Mouse (Mus musculus) cerebellum, postnatal 14 days (tissue): ENCODE measurements around the gene Cort.
"Not testable (repeated sequence)": the region's sequence is repeated elsewhere in the genome, so short reads cannot be mapped to it uniquely, and the experiment has no call there.

Experiments used
- DNase-seq, 2 experiments: peaks; one replicate each; pipeline ENCODE4 v3.0.0; 2021; ENCODE audit warnings: mixed read lengths in 2 of 2

Gene Cort

GRCm38 (mm10) chr4:149145151-149145550, 18.6 kb upstream of the Cort start:
- no peak for DNase-seq

GRCm38 (mm10) chr4:149144459-149144858, 17.9 kb upstream of the Cort start:
- DNase-seq, result peak; percentile 87 to 88

- no peak for DNase-seq
Measured at GRCm38 (mm10) chr4:149143594-149143993, 17.0 kb upstream of the Cort start.

GRCm38 (mm10) chr4:149138515-149138914, 12.0 kb upstream of the Cort start:
- DNase-seq, result no peak

GRCm38 (mm10) chr4:149136982-149137770, 10.6 kb upstream of the Cort start, which contains the start of gene Cenps:
Gene Cenps (minus strand): TSS chr4:149137629.
- DNase-seq, result peak; percentile 95 to 97

- DNase-seq, result peak; percentile 20 to 42
Measured at GRCm38 (mm10) chr4:149136116-149136850, 9.7 kb upstream of the Cort start.

GRCm38 (mm10) chr4:149133395-149133794, 6.8 kb upstream of the Cort start:
- no peak for DNase-seq

GRCm38 (mm10) chr4:149131789-149132565, 5.4 kb upstream of the Cort start:
- no peak for DNase-seq

GRCm38 (mm10) chr4:149131021-149131752, 4.6 kb upstream of the Cort start:
- no peak for DNase-seq

GRCm38 (mm10) chr4:149128467-149128866, 1.9 kb upstream of the Cort start:
- DNase-seq, result no peak

- no peak for DNase-seq
Measured at GRCm38 (mm10) chr4:149126115-149126509, 451 bp downstream of the Cort start.

GRCm38 (mm10) chr4:149125341-149126114, 1.0 kb downstream of the Cort start:
- DNase-seq, result no peak

GRCm38 (mm10) chr4:149123432-149123831, 3.1 kb downstream of the Cort start:
- no peak for DNase-seq

GRCm38 (mm10) chr4:149119978-149120562, 6.5 kb downstream of the Cort start:
- DNase-seq, result not testable (repeated sequence)

GRCm38 (mm10) chr4:149103875-149104561, 22.5 kb downstream of the Cort start, which contains the start of gene Dffa:
Gene Dffa (plus strand): TSS chr4:149104146.
- peak; percentile 95 to 97 for DNase-seq

- no peak for DNase-seq
Measured at GRCm38 (mm10) chr4:149101456-149101855, 25.1 kb downstream of the Cort start.

GRCm38 (mm10) chr4:149100449-149100848, 26.1 kb downstream of the Cort start:
- DNase-seq, result not testable (repeated sequence)

- peak; percentile 91 to 93 for DNase-seq
Measured at GRCm38 (mm10) chr4:149099369-149100017, 27.1 kb downstream of the Cort start, which contains the start of gene Pex14. Gene Pex14 (minus strand): TSS chr4:149099876.

GRCm38 (mm10) chr4:149098571-149098970, 28.0 kb downstream of the Cort start:
- DNase-seq, result no peak

GRCm38 (mm10) chr4:149097956-149098355, 28.6 kb downstream of the Cort start:
- DNase-seq, result no peak
